16 mouse cellular contexts compared by ENCODE assay signal in the genomic region with DNA sequence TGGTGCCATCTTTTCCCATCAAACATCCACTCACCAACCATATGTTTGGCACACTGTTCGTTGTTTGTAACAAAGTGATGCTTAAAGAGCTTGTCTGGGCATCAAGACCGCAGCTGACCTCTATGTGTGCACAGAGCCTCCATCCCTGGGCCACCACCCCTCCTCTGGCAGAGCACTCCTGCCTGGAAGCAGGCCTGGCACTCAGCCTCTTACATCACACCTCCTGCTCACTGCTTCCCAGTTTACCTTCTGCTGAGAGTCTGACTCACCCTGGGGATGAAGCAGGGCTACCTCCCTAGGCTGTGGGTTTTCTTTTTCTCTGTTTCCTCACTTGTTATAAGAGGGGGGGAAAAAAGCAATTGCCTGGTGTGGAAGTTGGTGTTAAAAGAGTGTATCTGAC.
DNase-seq lines count a peak whose midpoint lies in the region; ATAC-seq lines count a peak whose summit lies in the region.
"Had no signal": no experiment of that assay in that cellular context is flagged by ENCODE, and none has a peak within 500 bp of the region (broad histone marks: within the 10 kb centered on the region; RNA-seq: fewer than 3 reads in every experiment).

No protein-coding gene starts in this region.

- intact Hi-C loops in heart, postnatal 25 days (cut with DNase I) = loop anchor here (10.0 kb wide), 1 partner anchor 776 kb away; no protein-coding TSS in a partner anchor

- no peak overlapping the region for H3K4me2 ChIP-seq in kidney, embryonic 16.5 days (replicated peaks; ENCODE audit: low read depth, low read length)
- H3K4me2 ChIP-seq: heart, embryonic 13.5 days; kidney, embryonic 15.5 days; lung, embryonic 15.5 days; midbrain, embryonic 13.5 days; stomach, embryonic 15.5 days had no signal

- WGBS in heart, embryonic 10.5 days = 85% methylated on average over 2 of the region's 2 CpGs
- 89% methylated on average over 2 of the region's 2 CpGs for WGBS in kidney, embryonic 16.5 days

- H3K9me3 ChIP-seq in heart, embryonic 10.5 days = no peaks in the 10 kb centered on the region
- no peaks in the 10 kb centered on the region for H3K9me3 ChIP-seq in kidney, embryonic 16.5 days (ENCODE audit: low read length)
- H3K9me3 ChIP-seq: heart, embryonic 13.5 days; kidney, embryonic 15.5 days; lung, embryonic 15.5 days; midbrain, embryonic 13.5 days; stomach, embryonic 15.5 days had no signal

- H3K27ac ChIP-seq in heart, embryonic 10.5 days = no peak overlapping the region
- H3K27ac ChIP-seq in kidney, embryonic 16.5 days (ENCODE audit: low read length) = no peak overlapping the region
- H3K27ac ChIP-seq: heart, embryonic 13.5 days; kidney, embryonic 15.5 days; lung, embryonic 15.5 days; midbrain, embryonic 13.5 days; stomach, embryonic 15.5 days had no signal

- no peak overlapping the region for H3K4me3 ChIP-seq in heart, embryonic 10.5 days
- no peak overlapping the region for H3K4me3 ChIP-seq in kidney, embryonic 16.5 days (ENCODE audit: low read length)
- H3K4me3 ChIP-seq: heart, embryonic 13.5 days; kidney, embryonic 15.5 days; lung, embryonic 15.5 days; midbrain, embryonic 13.5 days; stomach, embryonic 15.5 days had no signal

- H3K9ac ChIP-seq in kidney, embryonic 16.5 days (replicated peaks; ENCODE audit: low read length) = no peak overlapping the region
- H3K9ac ChIP-seq: heart, embryonic 13.5 days; kidney, embryonic 15.5 days; lung, embryonic 15.5 days; midbrain, embryonic 13.5 days; stomach, embryonic 15.5 days had no signal

- peak; percentile 38 for DNase-seq in heart, embryonic 10.5 days (ENCODE audit: low spot score)
- no peak for DNase-seq in heart, postnatal 25 days (ENCODE audit: low spot score)
- DNase-seq in 3134 (ENCODE audit: extremely low read depth, insufficient read length, low spot score) = peak; percentile 44
- peak; percentile 70 for DNase-seq in NIH3T3 (ENCODE audit: low read depth)
- DNase-seq in cerebellum, adult 9-10 months = peak; percentile 77
- no peak for DNase-seq in ovary, postnatal 14 days (ENCODE audit: low spot score)
- no peak for DNase-seq in urinary bladder, postnatal 36 days (ENCODE audit: low spot score in 2 of 2)
- DNase-seq: gastrocnemius, postnatal 25 days had no signal

- no peaks in the 10 kb centered on the region for H3K36me3 ChIP-seq in heart, embryonic 10.5 days
- no peaks in the 10 kb centered on the region for H3K36me3 ChIP-seq in kidney, embryonic 16.5 days (ENCODE audit: insufficient read depth, low read length)
- H3K36me3 ChIP-seq: heart, embryonic 13.5 days; kidney, embryonic 15.5 days; lung, embryonic 15.5 days; midbrain, embryonic 13.5 days; stomach, embryonic 15.5 days had no signal

- H3K4me1 ChIP-seq in heart, embryonic 10.5 days = no peaks in the 10 kb centered on the region
- H3K4me1 ChIP-seq in kidney, embryonic 16.5 days (ENCODE audit: insufficient read depth, low read length) = no peaks in the 10 kb centered on the region
- H3K4me1 ChIP-seq: heart, embryonic 13.5 days; lung, embryonic 15.5 days; stomach, embryonic 15.5 days had no signal

- no peak for ATAC-seq in kidney, embryonic 16.5 days (ENCODE audit: low FRiP score, low TSS enrichment)
- ATAC-seq: CD4-positive, CD25-positive, alpha-beta regulatory T cell, adult 4 months; forebrain, embryonic 16.5 days; midbrain, embryonic 13.5 days had no signal

- no peaks in the 10 kb centered on the region for H3K27me3 ChIP-seq in heart, embryonic 10.5 days (ENCODE audit: insufficient read depth, poor library complexity, severe bottlenecking)
- H3K27me3 ChIP-seq in kidney, embryonic 16.5 days (ENCODE audit: insufficient read depth, low read length) = no peaks in the 10 kb centered on the region
- H3K27me3 ChIP-seq: heart, embryonic 13.5 days; kidney, embryonic 15.5 days; lung, embryonic 15.5 days; midbrain, embryonic 13.5 days; stomach, embryonic 15.5 days had no signal

Comparison
In these comparisons a context has a peak if more than half of its experiments do, and no peak if none do; other contexts are left out.
1. DNase-seq: peak in heart, embryonic 10.5 days (single experiment), 3134 (single experiment), NIH3T3 (single experiment) and cerebellum, adult 9-10 months (single experiment); none in heart, postnatal 25 days (single experiment), ovary, postnatal 14 days (single experiment) and urinary bladder, postnatal 36 days (0 of 2).